Mouse (Mus musculus) c-Kit-positive CD71-negative TER-119-negative erythroid progenitor cells, embryonic 14.5 days (primary cell): ENCODE measurements around the gene Dbnl.

Experiments used
- DNase-seq: peaks from one replicate; pipeline ENCODE4 v3.0.0-alpha.2; 2013; ENCODE audit warnings: low read depth

Gene Dbnl

GRCm38 (mm10) chr11:5837251-5838246 lies 49.3 kb downstream of the Dbnl start, which contains the start of gene Polm:
Polm (minus strand) TSS chr11:5838016.
- peak; percentile 91 for DNase-seq

DNA sequence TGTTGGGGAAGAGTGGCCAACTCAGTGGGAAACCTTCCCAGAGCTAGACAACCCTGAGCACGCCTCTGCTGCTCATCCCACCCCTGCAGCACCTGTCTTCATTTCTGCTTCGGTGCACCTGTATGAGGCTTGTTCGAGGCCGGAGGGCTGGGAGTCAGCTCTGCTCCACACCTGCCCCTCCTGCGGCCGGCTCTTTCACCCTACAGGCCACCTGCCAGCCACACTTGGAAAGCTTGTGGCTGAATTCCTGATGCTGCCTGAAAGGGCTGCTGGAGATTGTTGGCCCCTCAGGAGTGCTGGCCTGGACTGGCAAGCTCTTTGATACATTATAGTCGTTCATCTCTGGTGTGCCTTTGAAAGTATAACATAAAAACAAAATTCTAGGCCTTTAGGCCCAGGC lies 52.1 kb downstream of the Dbnl start:
- no peak for DNase-seq

GRCm38 (mm10) chr11:5841751-5842150 lies 53.5 kb downstream of the Dbnl start:
- DNase-seq: no peak

GRCm38 (mm10) chr11:5843131-5843530 lies 54.8 kb downstream of the Dbnl start:
- no peak for DNase-seq

DNA sequence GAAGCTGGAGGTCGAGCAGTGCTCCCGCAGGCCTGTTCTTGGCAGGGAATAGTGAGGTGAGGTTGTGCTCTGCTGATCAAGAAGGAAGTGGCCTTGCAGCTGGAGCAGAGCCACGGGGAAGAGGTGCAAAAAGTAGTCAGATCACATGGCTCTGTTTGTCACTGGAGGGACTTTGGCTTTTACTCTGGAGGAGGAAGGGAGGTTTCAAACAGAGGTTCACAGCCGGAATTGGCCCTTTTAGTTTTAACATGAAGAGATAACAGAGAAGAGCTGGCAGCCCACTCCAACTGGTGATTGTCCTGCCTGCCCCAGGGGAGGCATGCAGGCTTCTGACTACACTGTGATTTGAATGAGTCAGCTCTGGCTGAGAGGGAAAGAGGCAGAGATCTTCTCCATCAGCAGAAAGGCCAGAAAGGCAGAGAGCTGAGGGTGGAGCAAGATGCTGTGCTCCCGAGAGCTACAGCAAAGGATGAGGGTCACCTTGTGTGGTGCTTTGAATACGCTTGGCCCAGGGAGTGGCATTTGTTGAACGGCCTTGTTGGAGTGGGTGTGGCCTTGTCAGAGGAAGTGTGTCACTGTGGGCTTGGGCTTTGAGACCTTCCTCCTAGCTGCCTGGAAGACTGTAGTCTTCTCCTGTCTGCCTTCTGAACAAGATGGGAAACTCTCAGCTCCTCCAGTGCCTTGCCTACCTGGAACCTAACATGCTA lies 58.5 kb downstream of the Dbnl start:
- DNase-seq: no peak

- DNase-seq: no peak
These were observed 60.5 kb downstream of the Dbnl start for GRCm38 (mm10) chr11:5848741-5849140.

- DNase-seq: no peak
These were observed 61.0 kb downstream of the Dbnl start for GRCm38 (mm10) chr11:5849316-5849715.

DNA sequence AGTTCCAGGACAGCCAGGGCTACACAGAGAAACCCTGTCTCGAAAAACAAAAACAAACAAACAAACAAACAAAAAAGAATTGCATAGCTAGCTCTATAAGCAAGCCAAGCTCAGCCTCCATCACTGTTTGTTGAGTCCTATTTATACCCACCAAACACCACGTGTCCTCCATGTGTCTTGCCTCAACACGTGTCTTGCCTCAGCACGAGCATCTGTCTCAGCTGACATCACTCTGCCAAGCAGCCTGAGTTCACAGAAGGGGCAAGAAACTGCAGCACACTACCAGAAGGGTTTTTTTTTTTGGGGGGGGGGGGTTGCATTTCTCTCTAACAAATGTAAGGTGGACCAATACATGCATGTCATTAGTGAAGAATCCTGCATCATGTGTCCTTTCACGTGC lies 62.2 kb downstream of the Dbnl start:
- no peak for DNase-seq
